Mouse (Mus musculus) left cerebral cortex, postnatal 36 days (tissue): ENCODE results near the gene Gemin4. TPM values are rescaled to one million over a fixed set of nuclear protein-coding genes. Genes with fewer than 3 reads are reported as not detected.

ENCODE experiments used
- DNase-seq, 2 experiments: peaks; one replicate each; pipeline ENCODE4 v3.0.0; 2021 to 2022; ENCODE audit warnings: low spot score in 2 of 2, mixed read lengths in 1 of 2
- intact Hi-C: fragments of 180-260 bp; cut with DNase I; formaldehyde crosslinking; loops from one replicate; pipeline ENCODE4 v1.15.1; 2025
- total RNA-seq, 2 experiments: library from RNA; stranded (reverse); gene quantifications; 2 replicates each; pipeline ENCODE4 v1.2.3; 2021

Gemin4 gene
- total RNA-seq = 1 to 10 TPM; 7.7 to 9.6 TPM

DNA sequence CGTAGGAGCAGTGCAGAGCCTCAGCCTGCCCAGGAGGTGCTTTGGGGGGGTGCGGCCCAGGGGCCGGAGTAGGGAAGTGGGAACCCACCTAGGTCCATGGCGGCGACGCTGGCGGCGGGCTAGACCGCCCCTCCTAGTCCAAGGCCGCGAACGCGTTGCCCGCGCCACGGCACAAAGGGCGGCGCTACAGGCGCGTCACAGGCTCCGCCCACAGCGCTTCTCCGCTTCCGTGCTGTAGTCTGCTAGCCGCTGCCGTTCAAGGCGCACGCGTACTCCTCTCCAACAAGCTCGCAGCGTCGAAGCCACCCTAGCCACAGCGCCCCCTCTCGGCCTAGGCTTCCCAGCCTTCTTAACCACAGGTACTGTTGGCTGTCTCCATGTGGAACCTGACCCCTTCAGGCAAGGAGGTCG lies at the start of gene Gemin4, which contains the start of gene Dbil5:
Gene Gemin4, minus strand, starts transcription at position 275 of the 411 bp plus-strand sequence.
Gene Dbil5, plus strand, starts transcription at position 219 of the 411 bp plus-strand sequence.
- intact Hi-C loops = no loop called here

DNA sequence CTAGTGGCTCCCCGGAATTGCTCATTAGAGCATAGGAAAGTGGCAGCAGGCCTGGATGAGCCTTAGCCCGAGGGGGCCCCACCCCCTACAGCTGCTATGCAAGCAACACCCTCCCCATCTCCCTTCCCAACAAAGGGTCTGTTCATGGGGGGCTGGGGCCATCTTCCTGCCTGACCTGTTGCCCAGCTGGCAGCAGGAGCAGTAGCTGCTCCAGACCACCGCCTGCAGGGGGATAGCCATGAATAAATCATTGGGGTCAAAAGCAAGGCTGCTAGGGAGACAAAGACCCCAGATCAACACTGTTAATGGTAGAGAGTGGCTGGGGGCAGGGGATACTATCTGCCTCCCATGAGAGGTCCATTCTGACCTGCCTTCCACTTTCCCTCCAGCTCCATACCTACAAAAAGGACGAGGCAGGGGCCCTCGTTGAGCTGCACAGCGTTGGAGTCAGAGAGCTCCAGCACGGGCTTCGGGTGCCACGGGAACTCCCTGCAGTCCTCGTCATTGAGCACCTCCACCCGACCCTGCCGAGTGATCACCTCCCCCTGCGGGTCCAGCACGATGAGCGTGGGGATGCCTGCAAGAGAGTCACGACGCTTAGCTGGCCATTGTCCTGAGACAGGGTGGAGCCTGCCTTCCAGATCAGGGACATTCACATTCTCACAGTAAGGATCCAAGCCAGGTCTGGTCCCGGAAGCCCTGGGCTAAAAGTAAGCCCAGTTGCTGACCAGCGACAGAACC lies 45.3 kb upstream of the Gemin4 start:
- intact Hi-C loops = no loop called here
- no peak for DNase-seq

More for the DNA sequence above, at the start of gene Gemin4, which contains the start of gene Dbil5:
- peak; percentile 95 for DNase-seq

GRCm38 (mm10) chr11:76261224-76261623 lies 43.8 kb upstream of the Gemin4 start:
- DNase-seq = no peak
- intact Hi-C loops = no loop called here

DNA sequence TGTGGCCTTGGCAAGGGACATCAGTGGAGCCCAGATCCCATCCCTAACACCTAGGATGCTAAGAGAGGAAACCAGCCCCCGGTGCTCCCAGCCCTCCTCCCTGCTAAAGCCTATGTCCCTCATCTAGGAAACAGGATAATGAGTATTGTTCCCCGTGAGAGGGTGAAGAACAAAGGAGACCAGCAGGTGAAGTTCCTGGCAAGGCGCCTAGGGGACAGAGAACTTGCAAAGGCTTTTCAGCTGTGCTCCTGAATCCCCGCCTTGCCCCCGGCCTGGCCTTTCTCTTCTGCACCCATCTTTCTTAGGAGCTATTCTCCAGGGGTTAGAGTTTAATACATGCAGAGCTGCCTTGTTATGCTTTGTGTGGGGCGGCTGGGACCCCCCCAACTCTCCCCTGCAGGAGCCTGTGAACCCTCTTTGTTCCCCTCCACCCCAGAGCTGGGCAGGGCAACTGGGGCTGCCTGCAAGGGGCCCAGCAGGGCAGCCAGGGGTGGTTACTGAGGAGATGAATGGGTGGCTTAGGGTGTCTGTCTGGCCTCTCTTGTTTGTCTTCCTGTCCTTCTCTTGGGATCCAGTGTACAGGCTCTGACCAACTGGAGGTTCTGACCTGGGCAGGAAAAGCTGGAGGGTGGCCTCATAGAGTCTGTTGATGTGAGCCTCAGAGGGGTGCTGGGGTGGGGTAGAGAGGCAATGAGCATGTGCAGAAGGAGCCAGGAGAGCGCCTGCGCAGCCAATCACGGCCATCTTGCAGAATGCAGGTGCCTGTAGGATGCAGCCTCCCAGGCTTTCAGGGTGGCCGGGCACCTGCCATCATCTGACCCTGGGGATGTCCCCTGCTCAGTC lies 43.0 kb upstream of the Gemin4 start:
- no peak for DNase-seq
- intact Hi-C loops = no loop called here

GRCm38 (mm10) chr11:76258511-76258910 lies 41.0 kb upstream of the Gemin4 start:
- intact Hi-C loops = no loop called here
- DNase-seq = no peak

DNA sequence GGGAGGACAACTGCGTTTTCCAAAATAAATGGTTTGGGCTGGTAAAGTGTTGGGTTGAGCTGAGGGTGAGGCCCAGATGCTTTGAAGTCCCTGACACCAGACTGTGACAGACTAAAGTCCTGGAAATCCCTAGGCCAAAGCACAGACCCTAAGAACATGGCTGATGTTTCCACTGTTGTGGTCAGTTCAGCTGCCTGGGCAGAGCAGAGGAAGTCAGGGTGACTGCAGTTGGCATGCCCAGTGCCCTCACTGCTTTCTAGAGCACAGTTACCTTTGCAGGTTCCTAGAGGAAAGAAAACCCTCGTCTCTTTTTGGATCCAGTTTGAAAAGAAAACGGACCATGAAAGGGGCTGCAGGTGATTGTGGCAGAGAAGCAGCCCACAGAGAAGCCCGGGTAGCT lies 39.9 kb upstream of the Gemin4 start:
- intact Hi-C loops = no loop called here
- DNase-seq = no peak

DNA sequence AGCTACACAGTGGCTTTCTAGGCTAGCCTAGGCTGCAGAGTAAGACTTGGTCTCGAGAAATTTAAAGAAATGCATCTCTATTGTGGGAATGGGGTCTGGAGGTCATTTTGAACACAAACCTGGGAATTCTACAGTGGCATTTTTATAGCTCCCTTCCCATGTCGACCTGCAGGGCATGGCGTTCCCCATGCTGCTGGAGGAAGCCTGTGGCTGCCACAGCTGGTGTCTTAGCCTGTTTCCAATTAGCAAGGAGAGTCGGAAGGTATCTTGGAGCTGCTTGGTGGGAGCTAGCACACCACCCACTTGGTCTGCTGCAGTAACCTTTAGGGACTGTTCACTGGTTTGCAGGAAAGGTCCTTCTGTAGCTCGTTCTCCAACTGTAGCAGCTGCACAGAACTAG lies 38.7 kb upstream of the Gemin4 start:
- intact Hi-C loops = no loop called here
- no peak for DNase-seq

- DNase-seq = no peak
- intact Hi-C loops = no loop called here
Observed at GRCm38 (mm10) chr11:76255431-76256001, 38.1 kb upstream of the Gemin4 start.

- no peak for DNase-seq
- intact Hi-C loops = loop anchor here (1.0 kb wide), 1 partner anchor 145 kb away; the partner anchor contains the start of gene Nxn
Observed at GRCm38 (mm10) chr11:76253918-76254264, 36.4 kb upstream of the Gemin4 start.

- intact Hi-C loops = loop anchor here (1.0 kb wide), 1 partner anchor 146 kb away; the partner anchor contains the start of gene Nxn
- peak; percentile 71 to 82 for DNase-seq
Observed at GRCm38 (mm10) chr11:76253145-76253917, 35.9 kb upstream of the Gemin4 start.

- intact Hi-C loops = no loop called here
- DNase-seq = no peak
Observed at GRCm38 (mm10) chr11:76252036-76252435, 34.6 kb upstream of the Gemin4 start.

GRCm38 (mm10) chr11:76247239-76247638 lies 29.8 kb upstream of the Gemin4 start:
- intact Hi-C loops = no loop called here
- no peak for DNase-seq

- intact Hi-C loops = no loop called here
Observed at GRCm38 (mm10) chr11:76246439-76246838, 29.0 kb upstream of the Gemin4 start.

GRCm38 (mm10) chr11:76243811-76244546 lies 26.5 kb upstream of the Gemin4 start:
- no peak for DNase-seq
- intact Hi-C loops = no loop called here

More at GRCm38 (mm10) chr11:76246439-76246838, 29.0 kb upstream of the Gemin4 start:
- DNase-seq = no peak

DNA sequence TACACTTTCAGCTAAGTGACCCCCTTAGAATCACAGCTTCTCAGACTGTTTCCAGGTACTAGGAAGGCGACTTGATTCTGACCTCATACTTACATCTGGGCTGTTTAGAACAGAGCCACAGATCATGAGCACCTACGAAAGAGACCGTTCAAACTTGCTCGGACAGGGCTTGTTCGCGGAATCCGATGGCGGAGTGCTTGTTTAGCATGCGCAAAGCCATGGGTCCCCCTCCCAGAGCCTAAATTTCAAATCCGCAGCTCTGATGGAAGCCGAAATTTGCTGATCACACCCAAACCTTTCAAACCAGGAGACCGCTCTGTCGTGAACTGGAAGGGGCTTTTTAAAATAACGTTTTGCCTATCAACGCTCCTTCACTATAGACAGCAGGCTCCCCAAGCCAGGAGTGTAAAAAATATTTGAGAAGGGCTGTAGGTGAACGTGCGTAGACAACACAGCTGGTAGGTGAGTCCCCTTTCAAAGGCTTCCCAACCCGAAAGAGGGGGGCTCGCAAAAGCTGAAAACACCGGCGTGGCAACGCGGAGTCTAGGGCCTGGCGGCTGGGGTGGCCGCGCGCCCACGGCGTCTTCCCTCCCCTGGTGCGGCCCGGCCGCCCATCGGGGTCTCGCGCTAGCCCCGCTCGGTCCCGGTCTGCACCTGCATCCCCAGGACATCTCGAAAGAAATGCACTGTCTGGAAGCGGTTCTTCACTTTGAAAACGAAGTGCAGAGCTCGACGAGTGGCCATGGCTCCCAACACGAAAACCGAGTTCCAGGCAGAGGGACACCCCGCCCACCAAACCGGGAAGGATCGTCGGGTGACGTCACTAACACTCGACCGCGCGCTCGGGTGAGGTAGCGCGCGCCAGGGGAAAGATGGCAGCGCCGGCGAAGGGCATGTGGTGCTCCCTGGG lies 25.7 kb upstream of the Gemin4 start, which contains the start of the genes Mrm3 and Glod4:
Gene Mrm3, plus strand, starts transcription at position 815 of the 910 bp plus-strand sequence.
Gene Glod4, minus strand, starts transcription at position 825 of the 910 bp plus-strand sequence.
- intact Hi-C loops = no loop called here
- peak; percentile 92 to 93 for DNase-seq

DNA sequence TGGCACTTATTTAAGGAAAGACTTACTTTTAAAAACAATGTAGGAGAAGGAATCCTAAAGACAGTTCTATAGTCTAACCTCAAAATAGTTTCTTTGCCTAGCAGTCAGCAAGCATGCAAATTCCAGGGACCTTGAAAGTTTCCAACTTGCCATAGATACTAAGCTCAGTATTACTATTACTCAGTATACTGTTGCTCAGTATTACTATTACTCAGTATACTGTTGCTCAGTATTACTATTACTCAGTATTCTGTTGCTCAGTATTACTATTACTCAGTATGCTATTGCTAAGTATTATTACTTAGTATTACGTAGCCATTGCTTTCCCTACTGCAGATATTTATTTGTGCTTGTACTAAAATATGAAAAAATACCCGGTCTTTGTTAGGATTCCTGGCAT lies 22.3 kb upstream of the Gemin4 start:
- DNase-seq = no peak
- intact Hi-C loops = no loop called here

DNA sequence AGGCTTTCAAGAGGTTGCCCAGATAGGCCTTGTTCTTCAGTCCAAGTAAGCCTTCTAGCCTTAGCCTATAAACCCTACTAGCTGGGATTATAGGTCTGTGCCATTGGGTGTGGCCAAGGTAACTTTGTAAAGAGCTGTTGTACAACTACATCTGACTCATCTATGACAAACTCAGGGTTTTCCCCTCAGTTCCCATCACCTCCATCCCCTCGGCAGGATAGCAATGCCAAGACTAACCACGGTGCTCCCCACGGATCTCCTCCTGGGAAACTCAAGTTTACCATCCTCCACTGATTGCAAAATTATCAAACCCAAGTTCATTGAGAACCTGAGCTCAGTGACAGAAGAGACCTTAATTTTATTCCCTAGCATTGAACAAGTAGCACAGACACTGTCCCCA lies 18.7 kb upstream of the Gemin4 start:
- DNase-seq = no peak
- intact Hi-C loops = no loop called here

GRCm38 (mm10) chr11:76225051-76225450 lies 7.6 kb upstream of the Gemin4 start:
- no peak for DNase-seq
- intact Hi-C loops = no loop called here
